Mouse (Mus musculus) heart, embryonic 13.5 days (tissue): ENCODE results near the gene Rplp0. TPM values are rescaled to one million over a fixed set of nuclear protein-coding genes. Genes with fewer than 3 reads are reported as not detected.

Experiments used
- ATAC-seq: fragments of 200-750 bp; cut with Nextera tagmentation; 2 replicates; pipeline ENCODE4 v1.8.0; 2017; ENCODE audit warnings: moderate TSS enrichment; ENCODE audit not compliant: insufficient number of reproducible peaks, low FRiP score, low TSS enrichment; ENCODE audit errors: extremely low read depth
- H3K27ac ChIP-seq: fragments of 300-500 bp; sonication (generic); replicated peaks from 2 replicates; pipeline ENCODE4 v1.5.1; 2015; ENCODE audit warnings: moderate library complexity, mild to moderate bottlenecking, inconsistent platforms
- H3K27me3 ChIP-seq: fragments of 300-500 bp; sonication (generic); replicated peaks from 2 replicates; pipeline ENCODE4 v1.6.1; 2015; ENCODE audit warnings: mild to moderate bottlenecking, inconsistent platforms
- H3K36me3 ChIP-seq: fragments of 300-500 bp; sonication (generic); 2 replicates; pipeline ENCODE4 v1.6.1; 2015; ENCODE audit warnings: mild to moderate bottlenecking, inconsistent platforms
- H3K4me1 ChIP-seq: fragments of 300-500 bp; sonication (generic); 2 replicates; pipeline ENCODE4 v1.6.1; 2015; ENCODE audit warnings: inconsistent platforms
- H3K4me2 ChIP-seq: fragments of 300-500 bp; sonication (generic); 2 replicates; pipeline ENCODE4 v1.6.1; 2015; ENCODE audit warnings: inconsistent platforms, mild to moderate bottlenecking, moderate library complexity
- H3K4me3 ChIP-seq: fragments of 300-500 bp; sonication (generic); 2 replicates; pipeline ENCODE4 v1.5.1; 2015; ENCODE audit warnings: moderate library complexity, mild to moderate bottlenecking, inconsistent platforms
- H3K9ac ChIP-seq: fragments of 300-500 bp; sonication (generic); 2 replicates; pipeline ENCODE4 v1.6.1; 2015; ENCODE audit warnings: inconsistent platforms, mild to moderate bottlenecking, moderate library complexity
- H3K9me3 ChIP-seq: fragments of 300-500 bp; sonication (generic); 2 replicates; pipeline ENCODE4 v1.6.1; 2016; ENCODE audit warnings: inconsistent platforms
- WGBS: fragments of 180-500 bp; shearing (Covaris S2); methylation state at CpG from one replicate; pipeline ENCODE4 v1.1.7; 2015; ENCODE audit warnings: mixed read lengths; 5-methylcytosine and 5-hydroxymethylcytosine counted together
- microRNA-seq: library from miRNA; unstranded; fragments of <30 nt; microRNA quantifications from one replicate; pipeline ENCODE4, GENCODE M21; 2016
- polyA plus RNA-seq: library from polyadenylated mRNA; unstranded; fragments of >200 nt; fragmentation: Nextera tagmentation; extraction: Ambion mirVana; gene quantifications from 2 replicates; pipeline ENCODE4 v1.2.1, GENCODE M21; 2015

Rplp0 gene
- polyA plus RNA-seq, 1 experiment from 2014 or later = 1,009 TPM

- peaks cover 99% of the 10 kb centered on the region for H3K36me3 ChIP-seq
- H3K27ac ChIP-seq = no peak overlapping the region
- no peak overlapping the region for H3K4me3 ChIP-seq
- H3K9ac ChIP-seq = no peak overlapping the region
- no peaks in the 10 kb centered on the region for H3K27me3 ChIP-seq
- WGBS = 71% methylated on average over 11 of the region's 11 CpGs
- ATAC-seq = no peak
- H3K9me3 ChIP-seq = no peaks in the 10 kb centered on the region
- H3K4me2 ChIP-seq = no peak overlapping the region
- peaks cover 10% of the 10 kb centered on the region; the same call in 1 of the 2 replicates for H3K4me1 ChIP-seq
These were observed 31.8 kb downstream of the Rplp0 start for GRCm38 (mm10) chr5:115591028-115591427.

- Histone ChIP-seq H3K36me3 (peaks cover 99% of the 10 kb centered on the region), H3K9me3 (no peaks in the 10 kb centered on the region), H3K4me1 (peaks cover 10% of the 10 kb centered on the region; the same call in 1 of the 2 replicates), H3K27me3 (no peaks in the 10 kb centered on the region), H3K4me3 (no peak overlapping the region), H3K9ac (no peak overlapping the region), H3K27ac (no peak overlapping the region), H3K4me2 (no peak overlapping the region)
- 89% methylated on average over 2 of the region's 2 CpGs for WGBS
- no peak for ATAC-seq
These were observed 32.2 kb downstream of the Rplp0 start for GRCm38 (mm10) chr5:115591506-115591905.

- ATAC-seq = no peak
- H3K4me3 ChIP-seq = no peak overlapping the region
- no peaks in the 10 kb centered on the region for H3K4me1 ChIP-seq
- H3K36me3 ChIP-seq = peaks cover 97% of the 10 kb centered on the region
- 91% methylated on average over 6 of the region's 6 CpGs for WGBS
- no peaks in the 10 kb centered on the region for H3K9me3 ChIP-seq
- no peak overlapping the region for H3K27ac ChIP-seq
- no peaks in the 10 kb centered on the region for H3K27me3 ChIP-seq
- no peak overlapping the region for H3K4me2 ChIP-seq
- no peak overlapping the region for H3K9ac ChIP-seq
These were observed 44.3 kb downstream of the Rplp0 start for GRCm38 (mm10) chr5:115603561-115603960.

- Histone ChIP-seq H3K4me1 (peaks cover 6% of the 10 kb centered on the region; the same call in 1 of the 2 replicates), H3K36me3 (peaks cover 100% of the 10 kb centered on the region), H3K27ac (no peak overlapping the region), H3K27me3 (no peaks in the 10 kb centered on the region), H3K9me3 (no peaks in the 10 kb centered on the region), H3K4me3 (no peak overlapping the region), H3K4me2 (no peak overlapping the region), H3K9ac (no peak overlapping the region)
- no peak for ATAC-seq
- 85% methylated on average over 11 of the region's 11 CpGs for WGBS
These were observed 52.3 kb downstream of the Rplp0 start for GRCm38 (mm10) chr5:115611566-115611965.

Small RNAs within 50 kb of the gene (microRNA-seq; reads per million reads assigned to microRNA genes)
- not detected for gene Mir7029

Other genes with a start within 250 kb of the Rplp0 start
- gene Srsf9, start 232.3 kb upstream of the Rplp0 start, polyA plus RNA-seq = 112 and 115 TPM in 2 replicates
- gene Gatc, start 218.3 kb upstream of the Rplp0 start, polyA plus RNA-seq = 22.0 and 22.8 TPM in 2 replicates
- 40.2 and 42.4 TPM in 2 replicates for gene Triap1, start 218.2 kb upstream of the Rplp0 start, polyA plus RNA-seq
- gene Cox6a1, start 210.5 kb upstream of the Rplp0 start, polyA plus RNA-seq = 1,395 and 1,520 TPM in 2 replicates
- gene Msi1, start 129.9 kb upstream of the Rplp0 start, polyA plus RNA-seq = 3.7 and 4.1 TPM in 2 replicates
- gene Pla2g1b, start 93.2 kb upstream of the Rplp0 start, polyA plus RNA-seq = 0.88 and 1.1 TPM in 2 replicates
- 18.9 and 19.8 TPM in 2 replicates for gene Sirt4, start 74.7 kb upstream of the Rplp0 start, polyA plus RNA-seq
- 29.7 and 31.7 TPM in 2 replicates for gene Pxn, start 52.8 kb upstream of the Rplp0 start, polyA plus RNA-seq
- gene Gcn1l1, start 5.8 kb downstream of the Rplp0 start, polyA plus RNA-seq = 24.6 and 26.7 TPM in 2 replicates
- gene Rab35, start 72.4 kb downstream of the Rplp0 start, polyA plus RNA-seq = 13.1 and 15.7 TPM in 2 replicates
- gene Bicdl1, start 172.2 kb downstream of the Rplp0 start, polyA plus RNA-seq = 7.7 and 7.8 TPM in 2 replicates